Mouse (Mus musculus) urinary bladder, postnatal 14 days (tissue): Measurements from ENCODE around the gene Rabggtb.

Source experiments
- DNase-seq: peaks from one replicate; pipeline ENCODE4 v3.0.0; 2021; ENCODE audit warnings: low spot score

Rabggtb gene

GRCm38 (mm10) chr3:153912546-153913509 is at the start of gene Rabggtb:
Gene Rabggtb, minus strand, starts transcription at chr3:153913009.
- peak; percentile 95 for DNase-seq

GRCm38 (mm10) chr3:153961632-153962389 is 49.0 kb upstream of the Rabggtb start:
- DNase-seq = no peak

DNA sequence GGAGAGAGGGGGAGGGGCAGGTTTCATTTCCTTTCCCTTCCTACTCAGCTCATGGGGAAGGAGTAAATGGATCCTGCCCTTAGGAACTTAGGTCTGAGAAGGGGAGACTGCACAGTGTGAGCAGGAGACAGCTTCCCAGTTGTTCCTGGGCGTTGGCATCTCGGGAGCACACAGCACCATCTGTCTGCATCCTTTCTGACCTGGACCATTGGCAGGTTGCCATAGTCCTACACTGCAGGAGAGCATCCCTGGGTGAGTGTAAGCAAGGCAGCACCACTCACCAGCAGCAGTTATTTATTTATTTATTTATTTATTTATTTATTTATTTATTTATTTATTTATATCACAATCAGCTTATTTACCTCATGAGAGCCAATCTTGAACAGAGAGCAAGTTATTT is 48.1 kb upstream of the Rabggtb start:
- no peak for DNase-seq

DNA sequence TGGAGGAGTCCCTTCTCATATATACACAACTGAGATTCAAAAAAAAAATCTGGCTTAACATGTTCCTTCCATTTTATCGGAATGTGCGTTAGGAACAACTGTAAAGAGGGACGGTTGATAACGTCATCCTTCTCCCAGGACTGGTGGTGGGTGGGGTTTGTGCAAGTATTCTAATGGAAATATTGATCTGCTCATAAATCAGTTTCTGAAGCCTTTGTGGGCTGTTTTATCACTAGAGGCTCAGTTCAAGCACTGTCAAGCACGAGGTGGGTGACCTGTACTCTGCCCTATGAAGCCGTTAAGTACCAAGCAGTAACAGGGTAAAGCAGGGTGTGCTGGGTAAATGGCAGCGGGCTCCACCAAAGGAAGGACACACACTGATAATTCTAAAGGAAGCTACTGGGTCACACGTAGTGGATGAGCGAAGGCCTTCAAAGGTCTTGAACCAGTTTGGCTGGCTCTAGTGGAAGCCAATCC is 47.0 kb upstream of the Rabggtb start:
- DNase-seq = no peak

DNA sequence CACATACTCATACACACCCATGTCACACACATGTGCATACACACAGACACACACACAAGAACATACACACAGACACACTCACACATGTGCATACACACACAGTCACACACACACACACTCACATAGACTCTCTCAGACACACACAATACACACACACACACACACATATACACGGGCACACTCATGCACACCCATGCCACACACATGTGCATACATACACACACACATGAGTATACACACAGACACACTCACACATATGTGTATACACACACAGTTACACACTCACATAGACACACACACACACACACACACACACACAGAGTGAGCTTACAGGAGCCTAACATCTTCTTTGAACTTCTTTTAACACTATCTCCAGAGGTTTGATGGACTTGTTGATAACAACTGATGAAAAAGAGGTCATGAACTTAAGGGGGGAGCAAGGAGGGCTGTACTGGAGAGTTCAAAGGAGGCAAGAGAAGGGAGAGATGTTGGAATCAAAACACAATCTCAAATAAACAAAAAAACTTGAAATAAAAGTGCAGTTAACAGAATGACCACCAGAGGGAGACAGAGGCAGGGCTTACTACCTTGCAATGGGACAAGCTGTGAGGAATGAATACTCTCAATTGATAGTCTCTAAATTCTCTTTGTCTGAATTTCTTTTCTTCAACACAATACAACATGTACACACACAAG is 46.4 kb upstream of the Rabggtb start:
- DNase-seq = no peak

DNA sequence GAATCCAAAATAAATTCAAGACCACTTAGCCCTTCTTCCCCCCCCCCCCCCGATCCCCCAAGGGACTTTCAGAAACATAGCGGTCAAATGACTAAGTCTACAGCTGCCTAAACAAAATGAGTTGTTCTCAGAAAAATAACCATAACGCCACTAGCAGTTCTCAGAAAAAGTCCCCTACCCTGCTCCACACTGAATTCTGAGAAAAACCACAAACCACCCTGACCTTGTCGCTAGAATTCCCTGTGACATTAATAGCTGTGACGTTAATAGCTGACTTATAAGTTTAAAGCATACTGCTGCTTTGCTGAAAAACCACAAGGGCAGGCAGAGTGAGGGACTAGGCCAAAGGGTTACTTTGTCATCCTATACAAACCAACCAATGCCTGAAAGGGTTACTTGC is 45.1 kb upstream of the Rabggtb start:
- DNase-seq = no peak

- DNase-seq = no peak
Observed at GRCm38 (mm10) chr3:153948176-153948575, 35.4 kb upstream of the Rabggtb start.

- no peak for DNase-seq
Observed at GRCm38 (mm10) chr3:153947271-153947670, 34.5 kb upstream of the Rabggtb start.

GRCm38 (mm10) chr3:153944335-153944990 is 31.7 kb upstream of the Rabggtb start, which contains the start of gene Acadm:
Gene Acadm, minus strand, starts transcription at chr3:153944632.
- peak; percentile 98 for DNase-seq

DNA sequence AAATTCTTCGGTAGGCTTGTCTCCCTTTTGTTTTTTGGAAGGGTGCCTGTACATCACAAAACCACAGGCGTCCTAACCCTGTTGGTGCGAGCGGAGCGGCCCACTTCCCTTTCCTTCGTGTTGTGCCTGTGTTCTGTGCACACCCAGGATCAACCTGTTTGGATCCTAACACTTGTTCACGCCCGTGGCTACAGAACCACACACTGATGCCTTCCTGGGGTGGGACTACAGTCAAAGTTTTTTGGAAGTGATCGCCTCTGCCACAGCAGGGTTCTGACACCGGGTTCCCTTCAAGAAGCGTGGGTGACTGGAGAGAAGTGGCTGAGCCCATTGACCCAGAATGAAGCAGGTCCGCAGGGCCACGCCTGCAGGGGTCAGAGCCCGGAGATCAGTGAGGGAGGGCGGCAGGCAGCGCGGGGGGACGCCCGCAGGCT is 31.1 kb upstream of the Rabggtb start:
- DNase-seq = no peak

GRCm38 (mm10) chr3:153943003-153943640 is 30.3 kb upstream of the Rabggtb start:
- no peak for DNase-seq

- no peak for DNase-seq
Observed at GRCm38 (mm10) chr3:153941613-153942012, 28.8 kb upstream of the Rabggtb start.

- no peak for DNase-seq
Observed at GRCm38 (mm10) chr3:153940486-153940885, 27.7 kb upstream of the Rabggtb start.

DNA sequence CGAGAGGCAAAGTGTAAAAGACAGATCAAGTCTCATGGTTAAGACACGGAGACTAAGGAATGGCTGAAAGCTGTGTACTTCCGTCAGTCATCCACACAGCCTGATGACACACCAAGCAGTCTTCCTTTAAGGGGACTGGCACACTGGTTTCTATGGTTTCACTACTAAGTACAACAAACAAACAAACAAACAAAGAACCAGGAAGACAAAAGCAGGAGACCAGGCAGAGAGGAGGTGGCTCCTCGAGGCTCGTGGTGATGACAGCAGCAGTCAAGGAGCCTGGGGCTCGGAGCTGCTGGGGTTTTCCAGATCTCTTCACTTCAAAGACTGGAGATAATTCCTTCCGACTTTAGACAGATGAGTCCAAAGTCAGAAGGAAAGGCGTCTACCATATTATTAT is 27.2 kb upstream of the Rabggtb start:
- DNase-seq = no peak

- DNase-seq = no peak
Observed at GRCm38 (mm10) chr3:153937116-153937810, 24.5 kb upstream of the Rabggtb start.

GRCm38 (mm10) chr3:153935878-153936277 is 23.1 kb upstream of the Rabggtb start:
- DNase-seq = no peak

- no peak for DNase-seq
Observed at GRCm38 (mm10) chr3:153932461-153932860, 19.7 kb upstream of the Rabggtb start.

GRCm38 (mm10) chr3:153929526-153929925 is 16.7 kb upstream of the Rabggtb start:
- no peak for DNase-seq

DNA sequence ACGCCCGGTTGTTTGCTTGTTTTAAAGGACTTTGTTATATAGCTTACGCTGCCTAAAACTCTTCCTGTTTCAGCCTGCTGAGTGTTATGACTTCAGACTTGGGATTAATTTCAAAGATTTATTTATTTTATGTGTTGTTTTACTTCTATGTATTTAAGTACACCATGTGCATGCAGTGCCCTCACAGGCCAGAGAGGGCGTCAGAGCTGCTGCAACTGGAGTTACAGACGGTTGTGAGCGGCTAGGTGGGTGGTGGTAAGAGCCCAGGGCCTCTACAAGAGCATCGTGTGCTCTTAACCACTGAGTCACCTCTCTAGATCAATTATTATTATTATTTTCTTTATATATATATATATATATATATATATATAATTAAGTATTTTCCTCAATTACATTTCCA is 13.5 kb upstream of the Rabggtb start:
- DNase-seq = no peak

GRCm38 (mm10) chr3:153921147-153921910 is 8.5 kb upstream of the Rabggtb start:
- no peak for DNase-seq
